Mouse (Mus musculus) liver, postnatal 0 days (tissue): Measurements from ENCODE around the gene Dag1.

Source experiments
- CTCF ChIP-seq: sonication (generic); IDR thresholded peaks from 2 replicates; pipeline ENCODE4 v1.5.1; 2016; ENCODE audit warnings: antibody characterized with exemption, low read depth
- EP300 ChIP-seq: IDR thresholded peaks from 2 replicates; pipeline ENCODE4 v1.6.1; 2016; ENCODE audit warnings: antibody characterized with exemption, low read depth, mild to moderate bottlenecking

GRCm38 (mm10) chr9:108172777-108173350 is 90.9 kb downstream of the Dag1 start:
- TF ChIP-seq CTCF (no peak), EP300 (no peak)
